Mouse (Mus musculus) MEL (cell line): ENCODE results near the gene Dph1.

ENCODE experiments used
- CHD1 ChIP-seq: IDR thresholded peaks from 2 replicates; pipeline ENCODE4 v1.6.1; 2012; ENCODE audit warnings: low read depth, mild to moderate bottlenecking, inconsistent platforms, low read length, improper control_type of control experiment
- CHD2 ChIP-seq: IDR thresholded peaks from 2 replicates; pipeline ENCODE4 v1.6.1; 2011; ENCODE audit warnings: low read length, improper control_type of control experiment
- CTCF ChIP-seq, 3 experiments: IDR thresholded peaks in 2 of 3; conservative IDR thresholded peaks in 1 of 3; 2 replicates each; pipeline ENCODE4 v1.5.1; 2011 to 2012; ENCODE audit warnings: low read length in 3 of 3, low read depth in 2 of 3, mild to moderate bottlenecking in 2 of 3, improper control_type of control experiment in 1 of 3, inconsistent platforms in 1 of 3, mixed read lengths in 1 of 3, moderate library complexity in 1 of 3; ENCODE audit not compliant: control insufficient read depth in 1 of 3, insufficient read depth in 1 of 3, poor library complexity in 1 of 3, severe bottlenecking in 1 of 3
- ELF1 ChIP-seq: IDR thresholded peaks from 2 replicates; pipeline ENCODE4 v1.6.1; 2014; ENCODE audit warnings: low read depth, mild to moderate bottlenecking, inconsistent platforms, low read length, improper control_type of control experiment, moderate library complexity
- EP300 ChIP-seq, 2 experiments: IDR thresholded peaks; 2 replicates each; pipeline ENCODE4 v1.6.1; 2011; ENCODE audit warnings: improper control_type of control experiment in 2 of 2, low read length in 2 of 2, low read depth in 1 of 2, mild to moderate bottlenecking in 1 of 2
- GATA1 ChIP-seq: IDR thresholded peaks from 2 replicates; pipeline ENCODE4 v1.6.1; 2011; ENCODE audit warnings: low read depth, low read length, improper control_type of control experiment
- HCFC1 ChIP-seq: IDR thresholded peaks from 2 replicates; pipeline ENCODE4 v1.6.1; 2012; ENCODE audit warnings: low read depth, mild to moderate bottlenecking, inconsistent platforms, low read length, improper control_type of control experiment, moderate library complexity
- MYB ChIP-seq: IDR thresholded peaks from 2 replicates; pipeline ENCODE4 v1.6.1; 2011; ENCODE audit warnings: mild to moderate bottlenecking, low read depth, low read length, improper control_type of control experiment
- SMC3 ChIP-seq: IDR thresholded peaks from 2 replicates; pipeline ENCODE4 v1.6.1; 2011; ENCODE audit warnings: low read depth, low read length, improper control_type of control experiment
- TBP ChIP-seq: IDR thresholded peaks from 2 replicates; pipeline ENCODE4 v1.8.0; 2011; ENCODE audit warnings: low read depth, low read length, improper control_type of control experiment
- UBTF ChIP-seq: IDR thresholded peaks from 2 replicates; pipeline ENCODE4 v1.6.1; 2012; ENCODE audit warnings: low read depth, mild to moderate bottlenecking, inconsistent platforms, low read length, improper control_type of control experiment, moderate library complexity, borderline replicate concordance; ENCODE audit not compliant: insufficient read depth
- USF1 ChIP-seq: IDR thresholded peaks from 2 replicates; pipeline ENCODE4 v1.6.1; 2014; ENCODE audit warnings: low read depth, mild to moderate bottlenecking, inconsistent platforms, low read length, improper control_type of control experiment, moderate library complexity

- no peak for TF ChIP-seq GATA1
- TF ChIP-seq CHD2, result no peak
- TF ChIP-seq CHD1, result no peak
- no peak for TF ChIP-seq UBTF
- TF ChIP-seq MYB, result no peak
- TF ChIP-seq CTCF (IDR thresholded peaks at IDR 0.05 in 2 of 3, conservative IDR thresholded peaks at IDR 0.05 in 1 of 3; ENCODE audit: control insufficient read depth in 1 of 3, insufficient read depth in 1 of 3, low read depth in 2 of 3, low read length in 3 of 3, poor library complexity in 1 of 3, severe bottlenecking in 1 of 3), result no peak
- TF ChIP-seq SMC3, result no peak
- no peak for TF ChIP-seq HCFC1
- TF ChIP-seq EP300 (IDR thresholded peaks at IDR 0.05; ENCODE audit: low read depth in 1 of 2, low read length in 2 of 2), result no peak
- no peak for TF ChIP-seq ELF1
- TF ChIP-seq USF1, result no peak
- TF ChIP-seq TBP, result no peak
Observed at GRCm38 (mm10) chr11:75160954-75161353, 30.1 kb downstream of the Dph1 start.
